Mouse (Mus musculus): Measurements from ENCODE around the gene Kcnh6.

Gene Kcnh6

DNA sequence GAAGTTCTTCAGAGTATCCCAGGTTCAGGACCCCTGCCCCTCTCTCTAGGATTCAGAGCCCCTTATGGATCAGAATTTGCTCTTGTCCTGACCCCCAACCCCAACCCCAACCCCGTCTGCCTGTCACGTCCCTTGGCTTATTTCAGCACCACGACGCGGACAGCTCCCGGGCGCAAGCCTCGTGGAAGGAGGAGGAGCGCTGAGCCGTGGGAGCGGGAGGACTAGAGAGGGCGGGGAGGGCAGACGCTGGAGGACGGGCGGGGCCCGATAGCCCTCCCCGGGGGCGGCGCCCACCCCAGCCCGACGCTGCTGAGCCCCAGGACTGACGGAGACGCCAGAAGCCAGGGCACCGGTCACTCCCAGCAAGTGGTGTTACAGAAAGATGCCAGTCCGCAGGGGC is at the start of gene Kcnh6:
Kcnh6 (plus strand) TSS at position 304 of the 400 bp plus-strand sequence.
- ChIA-PET POLR2A (interaction anchor here in 2 of 4 experiments (1.0 to 1.3 kb wide), 2 partner anchors 11 kb away, joined by 3 to 4 read pairs; no protein-coding TSS in a partner anchor), CTCF (interaction anchor here in 1 of 4 experiments (0.6 kb wide), 1 partner anchor 15 kb away, joined by 4 read pairs; no protein-coding TSS in a partner anchor)

DNA sequence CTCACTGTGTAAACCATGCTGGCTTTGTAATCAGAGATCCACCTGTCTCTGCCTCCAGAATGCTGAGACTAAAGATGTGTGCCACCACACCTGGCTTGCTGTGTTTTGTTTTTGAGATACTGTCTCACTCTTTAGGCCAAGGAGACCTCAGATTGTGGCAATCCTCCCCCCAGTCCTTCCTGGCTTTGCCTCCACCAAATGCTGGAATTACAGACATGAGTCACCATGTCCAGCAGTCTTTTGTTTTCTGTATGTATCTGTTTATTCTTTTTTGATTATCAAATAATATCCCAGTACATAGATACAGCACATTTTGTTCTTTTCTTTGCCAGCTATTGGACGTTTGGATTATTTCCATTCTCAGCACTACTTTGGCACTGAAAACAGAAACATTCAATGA is 49.4 kb upstream of the Kcnh6 start:
- ChIA-PET CTCF (interaction anchor here in 3 of 4 experiments (0.7 to 1.1 kb wide), 3 partner anchors 10 to 14 kb away, joined by 3 to 5 read pairs (median 3); no protein-coding TSS in a partner anchor), POLR2A (interaction anchor here (0.6 to 5.5 kb wide), 18 partner anchors 8 to 643 kb away, joined by 3 to 39 read pairs (median 5); partner anchors contain the start of genes Ace (in 1 of the 4) and Map3k3 (in 1 of the 4))

DNA sequence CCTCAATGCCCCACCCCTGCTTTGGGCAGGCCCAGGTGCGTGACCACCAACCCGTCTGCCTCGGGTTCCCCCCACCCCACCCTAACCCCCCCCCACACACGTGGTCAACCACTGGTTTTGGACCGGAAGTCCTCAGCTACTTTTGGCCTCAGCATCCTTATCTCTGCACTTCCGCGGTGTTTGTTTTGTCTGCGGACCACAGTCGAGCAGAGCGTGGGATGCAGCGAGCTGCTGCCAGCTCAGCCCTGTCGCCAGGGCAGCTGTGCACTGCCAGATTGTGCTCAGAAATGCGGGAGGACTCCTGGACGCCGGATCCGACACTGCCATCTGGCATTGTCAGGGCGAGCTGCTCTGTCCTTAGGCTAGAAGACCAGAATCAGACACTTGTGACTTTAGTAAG is 48.6 kb upstream of the Kcnh6 start:
- CTCF ChIA-PET, result interaction anchor here in 3 of 4 experiments (0.5 to 1.3 kb wide), 6 partner anchors 9 to 317 kb away, joined by 3 to 5 read pairs (median 3); no protein-coding TSS in a partner anchor

DNA sequence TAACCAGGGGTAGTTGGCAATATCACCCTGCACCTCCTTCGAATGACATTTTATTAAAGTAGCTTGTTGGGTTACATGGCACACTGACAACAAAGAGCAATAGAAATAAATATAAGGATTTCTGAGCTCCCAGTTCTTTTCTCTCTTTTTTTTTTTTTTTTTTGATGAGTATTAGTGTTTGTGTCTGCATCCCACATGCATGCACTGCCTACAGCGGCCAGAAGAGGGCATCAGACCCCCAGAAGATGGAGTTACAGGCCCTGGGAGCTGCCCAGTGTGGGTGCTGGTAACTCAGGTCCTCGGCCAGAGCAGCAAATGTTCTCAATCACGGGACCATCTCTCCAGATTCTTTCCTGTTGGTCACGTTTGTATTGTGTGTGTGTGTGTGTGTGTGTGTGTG is 43.2 kb upstream of the Kcnh6 start:
- POLR2A ChIA-PET, result interaction anchor here in 2 of 4 experiments (0.6 to 1.1 kb wide), 11 partner anchors 9 to 814 kb away, joined by 3 to 5 read pairs (median 4); no protein-coding TSS in a partner anchor

More for the DNA sequence above, 48.6 kb upstream of the Kcnh6 start:
- POLR2A ChIA-PET, result interaction anchor here in 3 of 4 experiments (0.5 to 5.5 kb wide), 36 partner anchors 9 to 585 kb away, joined by 3 to 39 read pairs (median 4); partner anchors contain the start of genes Ace (in 1 of the 3), Ccdc47 (in 1 of the 3), Dcaf7 (in 1 of the 3) and Map3k3 (in 1 of the 3)

DNA sequence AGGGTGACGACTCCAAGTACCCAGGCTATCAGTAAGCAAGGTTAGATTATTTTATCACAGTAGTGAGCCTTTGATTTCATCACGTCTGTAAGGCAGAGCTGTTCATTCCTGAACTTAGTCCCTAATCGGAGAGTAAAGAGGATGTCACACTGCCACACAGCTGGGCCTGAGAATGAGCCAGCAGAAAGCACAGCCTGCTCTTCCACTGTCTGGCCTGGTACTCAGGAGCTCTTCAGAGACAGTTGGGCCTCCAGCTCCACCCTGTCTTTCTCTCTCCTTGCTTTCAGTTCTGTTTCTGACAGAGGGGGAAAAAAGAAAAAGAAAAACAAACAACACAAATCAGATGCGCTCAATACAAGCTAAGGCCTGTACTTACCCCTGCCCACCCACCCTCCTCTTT is 41.6 kb upstream of the Kcnh6 start:
- CTCF ChIA-PET, result interaction anchor here in 3 of 4 experiments (0.7 to 1.2 kb wide), 3 partner anchors 22 to 165 kb away, joined by 3 read pairs; no protein-coding TSS in a partner anchor
- POLR2A ChIA-PET, result interaction anchor here in 3 of 4 experiments (0.6 to 1.8 kb wide), 5 partner anchors 9 to 22 kb away, joined by 3 to 8 read pairs (median 6); partner anchors contain the start of gene Cyb561 (in 2 of the 3)

More for the DNA sequence above, 43.2 kb upstream of the Kcnh6 start:
- CTCF ChIA-PET, result interaction anchor here (0.6 to 1.6 kb wide), 45 partner anchors 9 to 819 kb away, joined by 3 to 11 read pairs (median 4); partner anchors contain the start of genes Ace3 (in 1 of the 4), Cyb561 (in 1 of the 4), Dcaf7 (in 1 of the 4) and Map3k3 (in 1 of the 4)

DNA sequence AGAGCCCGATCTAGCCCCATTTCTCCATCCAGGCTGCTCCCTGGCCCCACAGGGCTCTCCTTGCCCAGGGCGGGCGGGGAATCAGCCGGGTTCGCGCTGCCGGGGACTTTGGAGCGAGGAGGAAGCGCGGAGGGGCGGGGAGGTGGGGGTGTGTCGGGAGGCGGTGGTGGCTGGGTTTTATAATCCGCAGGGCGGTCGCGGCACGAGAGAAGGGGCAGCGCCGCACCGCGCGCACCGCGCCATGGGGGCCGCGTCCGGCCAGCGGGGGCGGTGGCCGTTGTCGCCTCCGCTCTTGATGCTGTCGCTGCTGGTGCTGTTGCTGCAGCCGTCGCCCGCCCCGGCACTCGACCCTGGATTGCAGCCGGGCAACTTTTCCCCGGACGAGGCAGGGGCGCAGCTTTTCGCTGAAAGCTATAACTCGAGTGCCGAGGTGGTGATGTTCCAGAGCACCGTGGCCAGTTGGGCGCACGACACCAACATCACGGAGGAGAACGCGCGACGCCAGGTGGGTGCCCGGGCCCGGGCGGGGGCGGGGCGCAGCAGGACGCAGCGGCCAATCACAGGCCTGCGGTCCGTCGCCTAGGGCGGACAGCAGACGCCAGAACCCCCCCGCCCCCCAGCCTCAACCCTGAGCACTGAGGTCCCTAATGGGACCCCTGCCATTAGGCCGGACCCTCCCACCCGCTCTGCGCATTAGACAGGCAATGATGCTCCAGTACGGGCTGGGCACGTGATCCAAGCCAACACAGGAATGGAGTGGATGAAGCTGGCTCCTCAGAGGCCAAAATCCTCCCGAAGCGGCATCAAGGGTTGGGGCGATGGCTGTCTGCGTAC is 40.0 kb upstream of the Kcnh6 start, which contains the start of gene Ace:
Ace (plus strand) TSS at position 205 of the 834 bp plus-strand sequence.
- POLR2A ChIA-PET, result interaction anchor here in 3 of 4 experiments (0.6 to 3.2 kb wide), 17 partner anchors 9 to 879 kb away, joined by 3 to 17 read pairs (median 5); partner anchors contain the start of genes Dcaf7 (in 2 of the 3), Cyb561 (in 1 of the 3) and Map3k3 (in 1 of the 3)
- CTCF ChIA-PET, result interaction anchor here in 3 of 4 experiments (0.6 to 1.3 kb wide), 10 partner anchors 8 to 345 kb away, joined by 3 to 6 read pairs (median 4); no protein-coding TSS in a partner anchor

DNA sequence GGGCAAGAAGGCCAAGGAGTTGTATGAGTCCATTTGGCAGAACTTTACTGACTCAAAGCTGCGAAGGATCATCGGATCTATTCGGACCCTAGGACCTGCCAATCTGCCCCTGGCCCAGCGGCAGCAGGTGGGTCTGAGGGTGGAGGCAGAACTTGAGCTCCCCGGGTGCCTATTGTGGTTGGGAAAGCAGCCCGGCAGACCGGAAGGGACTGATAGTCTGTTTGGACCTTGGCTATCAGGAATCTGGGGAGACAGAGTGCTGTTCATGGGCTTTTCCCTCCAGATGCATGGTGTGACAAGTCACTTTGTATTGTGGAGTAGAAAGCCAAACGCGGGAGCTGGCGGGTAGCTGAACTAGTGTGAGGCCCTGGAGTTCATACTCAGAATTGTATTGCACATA is 39.0 kb upstream of the Kcnh6 start:
- POLR2A ChIA-PET, result interaction anchor here (0.6 to 3.2 kb wide), 18 partner anchors 9 to 616 kb away, joined by 3 to 17 read pairs (median 4); partner anchors contain the start of genes Dcaf7 (in 2 of the 4) and Map3k3 (in 1 of the 4)
- CTCF ChIA-PET, result interaction anchor here (0.6 to 1.7 kb wide), 15 partner anchors 9 to 295 kb away, joined by 3 to 6 read pairs (median 4); no protein-coding TSS in a partner anchor

DNA sequence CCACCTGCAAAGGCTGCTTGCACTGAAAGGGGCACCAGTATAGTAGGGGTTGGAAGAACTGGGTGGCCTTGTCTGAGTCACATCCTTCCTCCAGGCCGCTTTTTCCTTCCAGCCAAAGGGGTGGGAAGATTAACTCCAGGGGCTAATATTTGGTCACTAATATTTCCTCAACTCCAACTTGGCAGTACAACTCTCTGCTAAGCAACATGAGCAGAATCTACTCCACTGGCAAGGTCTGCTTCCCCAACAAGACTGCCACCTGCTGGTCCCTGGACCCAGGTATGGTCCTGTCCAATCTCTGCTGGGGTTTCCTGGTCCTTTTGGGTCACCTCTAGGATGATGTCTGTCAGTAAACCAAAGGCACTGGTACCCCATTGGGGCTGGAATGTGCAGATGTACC is 38.4 kb upstream of the Kcnh6 start:
- ChIA-PET CTCF (interaction anchor here in 3 of 4 experiments (0.6 to 1.7 kb wide), 6 partner anchors 13 to 173 kb away, joined by 3 to 6 read pairs (median 4); no protein-coding TSS in a partner anchor), POLR2A (interaction anchor here in 3 of 4 experiments (0.6 to 3.2 kb wide), 10 partner anchors 10 to 615 kb away, joined by 3 to 17 read pairs (median 5); partner anchors contain the start of gene Map3k3 (in 1 of the 3))

DNA sequence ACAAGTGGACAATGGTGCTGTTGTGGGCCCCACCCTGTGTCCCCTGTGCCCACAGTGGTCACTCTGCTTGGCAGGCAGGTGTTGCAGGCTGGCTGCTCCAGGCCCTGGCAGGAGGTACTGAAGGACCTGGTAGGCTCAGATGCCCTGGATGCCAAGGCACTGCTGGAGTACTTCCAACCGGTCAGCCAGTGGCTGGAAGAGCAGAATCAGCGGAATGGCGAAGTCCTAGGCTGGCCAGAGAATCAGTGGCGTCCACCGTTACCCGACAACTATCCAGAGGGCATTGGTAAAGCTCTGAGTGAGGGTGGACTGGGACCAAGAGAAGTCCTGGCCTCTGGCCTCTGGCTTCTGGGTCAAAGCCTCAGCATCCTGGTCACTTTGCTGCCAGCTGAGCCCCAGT is 33.3 kb upstream of the Kcnh6 start:
- CTCF ChIA-PET, result interaction anchor here in 3 of 4 experiments (0.6 to 1.2 kb wide), 3 partner anchors 28 to 52 kb away, joined by 4 to 7 read pairs (median 5); no protein-coding TSS in a partner anchor
- POLR2A ChIA-PET, result interaction anchor here in 2 of 4 experiments (0.6 to 1.2 kb wide), 2 partner anchors 15 to 109 kb away, joined by 3 to 4 read pairs; no protein-coding TSS in a partner anchor

DNA sequence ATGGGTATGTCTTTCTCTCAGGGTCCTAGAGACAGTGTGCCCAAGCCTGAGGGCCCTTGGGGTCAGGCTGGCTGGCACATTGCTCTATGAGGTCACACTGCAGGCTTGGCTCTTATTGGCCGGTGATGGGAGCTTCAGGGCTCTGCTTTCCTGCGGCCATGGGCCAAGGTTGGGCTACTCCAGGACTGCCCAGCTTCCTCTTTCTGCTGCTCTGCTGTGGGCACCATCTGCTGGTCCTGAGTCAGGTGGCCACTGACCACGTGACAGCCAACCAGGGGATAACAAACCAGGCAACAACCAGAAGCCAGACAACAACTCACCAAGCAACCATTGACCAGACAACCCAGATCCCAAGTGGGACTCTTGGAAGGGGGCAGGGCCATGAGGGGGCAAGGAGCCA is 32.9 kb upstream of the Kcnh6 start:
- ChIA-PET CTCF (no interaction called here), POLR2A (interaction anchor here in 1 of 4 experiments (1.2 kb wide), 1 partner anchor 109 kb away, joined by 3 read pairs; no protein-coding TSS in a partner anchor)

DNA sequence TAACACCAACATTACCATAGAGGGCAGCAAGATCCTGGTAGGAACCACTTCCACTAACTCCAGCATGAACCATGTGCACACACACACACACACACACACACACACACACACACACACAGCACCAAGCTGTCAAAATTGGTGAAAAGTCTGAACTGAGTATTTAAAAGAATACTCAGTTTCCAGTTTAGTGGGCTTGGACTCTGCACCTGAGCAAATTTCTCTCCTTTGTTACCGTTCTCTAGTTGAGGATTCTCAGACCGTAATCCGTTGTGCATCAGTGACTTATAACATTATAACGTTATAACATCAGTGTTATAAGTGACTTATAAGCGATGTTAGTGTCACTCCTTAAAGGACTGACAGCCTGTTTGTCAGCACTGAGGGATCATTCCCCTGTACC is 32.3 kb upstream of the Kcnh6 start:
- CTCF ChIA-PET, result no interaction called here
- POLR2A ChIA-PET, result no interaction called here

DNA sequence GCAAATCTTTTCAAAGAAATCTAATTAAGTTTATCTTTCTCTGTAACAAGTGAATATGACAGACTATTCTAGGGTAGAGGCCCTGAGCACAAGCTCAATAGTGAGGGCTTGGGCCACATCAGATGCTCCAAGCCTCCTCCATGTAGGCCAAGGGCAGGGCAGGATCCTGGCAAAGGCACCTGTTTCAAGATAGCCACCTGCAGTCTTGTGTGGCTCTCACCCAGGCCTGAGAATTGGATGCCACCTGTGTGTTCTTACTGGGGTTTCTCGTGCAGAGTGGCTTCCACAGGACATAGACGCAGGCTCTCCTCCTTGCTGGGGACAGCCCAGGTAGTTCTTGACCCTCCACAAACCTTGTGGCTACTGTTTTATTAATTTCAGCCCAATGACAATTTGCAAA is 29.7 kb upstream of the Kcnh6 start:
- ChIA-PET CTCF (interaction anchor here in 1 of 4 experiments (0.6 kb wide), 1 partner anchor 13 kb away, joined by 4 read pairs; no protein-coding TSS in a partner anchor), POLR2A (interaction anchor here in 3 of 4 experiments (0.6 to 1.9 kb wide), 5 partner anchors 10 to 216 kb away, joined by 3 to 5 read pairs (median 3); partner anchors contain the start of gene Cyb561 (in 2 of the 3))

DNA sequence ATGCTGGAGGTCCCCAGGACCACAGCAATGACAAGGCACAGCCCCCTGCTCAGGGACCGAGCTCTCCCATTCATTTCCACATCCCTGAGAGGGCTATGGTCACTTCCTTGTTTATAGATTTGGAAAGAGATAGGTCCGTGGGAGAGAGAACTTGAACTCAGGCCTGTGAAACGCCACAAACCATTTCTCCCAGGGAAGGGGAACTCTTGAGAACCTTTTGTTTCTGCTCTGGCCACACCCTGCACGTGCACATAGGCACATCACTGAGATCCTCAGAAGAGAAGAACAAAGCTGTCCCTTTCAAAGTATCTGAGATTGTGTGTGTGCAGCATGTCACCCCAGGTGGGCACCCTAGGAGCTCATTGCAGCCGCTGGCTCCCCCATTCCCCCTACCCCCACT is 29.3 kb upstream of the Kcnh6 start:
- ChIA-PET CTCF (interaction anchor here in 1 of 4 experiments (0.6 kb wide), 1 partner anchor 14 kb away, joined by 4 read pairs; no protein-coding TSS in a partner anchor), POLR2A (interaction anchor here (0.6 to 1.9 kb wide), 8 partner anchors 9 to 613 kb away, joined by 3 to 5 read pairs (median 3); partner anchors contain the start of gene Cyb561 (in 1 of the 4))

DNA sequence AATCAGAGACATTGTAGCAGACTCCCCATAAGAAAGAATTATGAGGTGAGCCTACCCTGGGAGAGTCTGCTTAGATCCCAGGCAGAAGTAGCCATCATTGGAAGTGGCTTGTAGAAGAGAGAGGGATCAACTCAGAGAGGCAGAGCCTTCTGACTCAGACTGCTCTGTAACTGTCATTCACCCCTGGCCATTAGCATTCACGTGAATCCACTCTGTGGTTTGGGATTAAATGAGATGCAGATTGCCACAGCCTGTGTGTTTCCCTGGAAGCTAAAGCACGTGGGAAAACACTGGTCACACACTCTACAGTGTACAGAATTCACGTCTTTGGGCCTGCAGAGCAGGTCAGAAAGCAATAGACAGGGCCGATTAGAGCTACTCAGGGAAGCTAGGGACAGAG is 23.5 kb upstream of the Kcnh6 start:
- ChIA-PET POLR2A (interaction anchor here in 3 of 4 experiments (0.7 to 1.3 kb wide), 5 partner anchors 16 to 96 kb away, joined by 3 to 4 read pairs (median 3); no protein-coding TSS in a partner anchor), CTCF (interaction anchor here in 1 of 4 experiments (0.5 kb wide), 1 partner anchor 758 kb away, joined by 3 read pairs; no protein-coding TSS in a partner anchor)

DNA sequence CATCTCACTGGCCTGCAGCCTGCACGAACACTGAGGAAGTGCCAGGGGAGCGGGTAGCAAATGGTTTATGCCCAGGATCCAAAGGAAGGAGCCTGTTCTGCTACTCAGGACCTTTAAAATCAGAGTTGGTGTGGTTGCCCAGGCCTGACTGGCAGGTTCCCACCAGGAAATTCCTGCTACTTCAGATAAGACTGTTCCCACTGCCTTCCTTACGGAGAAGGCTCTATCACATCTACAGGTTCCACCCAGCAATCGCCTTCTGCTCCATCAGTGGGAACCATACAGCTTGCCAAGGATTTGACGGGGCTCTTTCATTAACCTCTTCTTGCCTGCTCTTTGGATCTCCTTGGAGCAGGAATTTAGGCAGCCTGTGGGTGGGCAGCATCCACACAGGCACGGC is 20.5 kb upstream of the Kcnh6 start:
- CTCF ChIA-PET, result interaction anchor here (0.7 to 1.3 kb wide), 4 partner anchors 19 to 61 kb away, joined by 3 to 4 read pairs (median 3); no protein-coding TSS in a partner anchor
- POLR2A ChIA-PET, result interaction anchor here in 3 of 4 experiments (0.6 to 1.8 kb wide), 7 partner anchors 9 to 513 kb away, joined by 3 to 5 read pairs (median 3); partner anchors contain the start of genes Cyb561 (in 1 of the 3) and Dcaf7 (in 1 of the 3)

DNA sequence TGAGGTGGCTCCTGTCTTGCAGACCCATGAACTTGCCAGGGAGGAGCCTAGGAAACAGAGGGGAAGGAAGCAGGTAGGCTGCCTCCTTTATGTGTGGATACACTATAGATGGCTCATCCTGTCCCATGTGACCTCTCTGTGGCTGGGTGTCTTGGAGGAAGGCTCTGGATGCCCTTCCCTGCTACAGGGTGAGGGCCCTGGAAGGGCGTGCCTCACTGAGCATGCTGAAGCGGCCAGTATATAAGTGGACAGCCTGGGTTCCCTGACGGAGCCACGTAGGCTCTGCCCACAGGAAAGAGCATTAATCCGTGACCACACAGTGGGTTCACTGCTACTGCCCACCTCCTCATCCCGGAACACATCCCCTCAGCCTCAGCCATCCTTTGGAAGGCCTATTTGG is 18.5 kb upstream of the Kcnh6 start:
- ChIA-PET POLR2A (interaction anchor here in 2 of 4 experiments (0.6 to 1.8 kb wide), 5 partner anchors 10 to 96 kb away, joined by 3 to 5 read pairs (median 4); partner anchors contain the start of gene Map3k3 (in 1 of the 2)), CTCF (interaction anchor here in 1 of 4 experiments (0.5 kb wide), 1 partner anchor 1215 kb away, joined by 3 read pairs; no protein-coding TSS in a partner anchor)

DNA sequence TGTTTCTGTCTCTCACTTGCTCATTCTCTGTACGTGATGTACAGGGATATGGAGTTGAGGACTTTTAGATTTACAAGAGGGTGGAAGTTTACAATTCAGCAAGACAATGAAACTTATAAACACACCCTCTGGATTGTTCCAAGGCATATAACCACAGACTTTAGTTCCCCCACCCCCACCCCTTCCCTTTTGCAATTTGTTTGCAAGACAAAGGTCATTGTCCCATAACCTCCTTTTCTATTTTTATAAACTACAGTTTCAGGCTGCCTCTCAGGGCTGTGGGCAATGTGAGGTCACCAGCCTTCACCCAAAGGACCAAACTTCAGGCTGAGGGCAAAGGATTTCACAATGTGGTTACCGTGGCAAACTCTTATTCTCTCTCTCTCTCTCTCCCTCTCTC is 17.7 kb upstream of the Kcnh6 start:
- ChIA-PET POLR2A (no interaction called here), CTCF (no interaction called here)

Data from embryonic stem cell, embryonic (primary cell).